ENCODE assay signal across 8 mouse cellular contexts in genomic region chr5:99252203-99253135, GRCm38 (mm10).
DNase-seq lines count a peak whose midpoint lies in the region; ATAC-seq lines count a peak whose summit lies in the region.

No protein-coding gene starts in this region.

- H3K9me3 ChIP-seq in embryonic facial prominence, embryonic 11.5 days (replicated peaks; ENCODE audit: control insufficient read depth, low read length): no peaks in the 10 kb centered on the region
- H3K9me3 ChIP-seq in limb, embryonic 10.5 days (replicated peaks): no peaks in the 10 kb centered on the region
- no peaks in the 10 kb centered on the region for H3K9me3 ChIP-seq in midbrain, embryonic 12.5 days

- H3K36me3 ChIP-seq in embryonic facial prominence, embryonic 11.5 days (replicated peaks; ENCODE audit: control insufficient read depth, insufficient read depth, low read depth, low read length): no peaks in the 10 kb centered on the region
- no peaks in the 10 kb centered on the region for H3K36me3 ChIP-seq in limb, embryonic 10.5 days
- H3K36me3 ChIP-seq in midbrain, embryonic 12.5 days: no peaks in the 10 kb centered on the region

- peak overlapping the region; percentile 80 for H3K9ac ChIP-seq in embryonic facial prominence, embryonic 11.5 days (replicated peaks; ENCODE audit: low read length)
- peak overlapping the region; percentile 73 for H3K9ac ChIP-seq in midbrain, embryonic 12.5 days (replicated peaks)

- no peaks in the 10 kb centered on the region for H3K27me3 ChIP-seq in embryonic facial prominence, embryonic 11.5 days (ENCODE audit: control insufficient read depth, insufficient read depth, low read length)
- peaks cover 9% of the 10 kb centered on the region; the same call in 1 of the 2 replicates for H3K27me3 ChIP-seq in limb, embryonic 10.5 days (ENCODE audit: low read depth, poor library complexity, severe bottlenecking)
- peaks cover 35% of the 10 kb centered on the region for H3K27me3 ChIP-seq in midbrain, embryonic 12.5 days

- H3K4me3 ChIP-seq in embryonic facial prominence, embryonic 11.5 days (ENCODE audit: low read depth, low read length): peak overlapping the region; percentile 70
- peak overlapping the region; percentile 94 for H3K4me3 ChIP-seq in limb, embryonic 10.5 days
- H3K4me3 ChIP-seq in midbrain, embryonic 12.5 days: peak overlapping the region; percentile 62

- H3K4me2 ChIP-seq in embryonic facial prominence, embryonic 11.5 days (ENCODE audit: low read depth, low read length): peak overlapping the region; percentile 91
- H3K4me2 ChIP-seq in midbrain, embryonic 12.5 days (replicated peaks): peak overlapping the region; percentile 78

- no peak overlapping the region for H3K27ac ChIP-seq in embryonic facial prominence, embryonic 11.5 days (replicated peaks; ENCODE audit: low read depth, low read length)
- peak overlapping the region; percentile 93 for H3K27ac ChIP-seq in limb, embryonic 10.5 days
- peak overlapping the region; percentile 71 for H3K27ac ChIP-seq in midbrain, embryonic 12.5 days (replicated peaks)

- DNase-seq in adrenal gland, postnatal 25 days: peak; percentile 98
- DNase-seq in embryonic facial prominence, embryonic 11.5 days (ENCODE audit: low spot score): peak; percentile 92
- DNase-seq in heart, adult 11 months: peak; percentile 99
- peak; percentile 97 for DNase-seq in kidney, adult 18-20 months
- peak; percentile 97 for DNase-seq in limb, embryonic 10.5 days (ENCODE audit: low spot score)
- DNase-seq in skeletal muscle tissue, adult 2 months (ENCODE audit: low read depth, low spot score): peak; percentile 82
- DNase-seq in MN1 (ENCODE audit: low spot score): no peak

- under 1% methylated on average over 74 of the region's 78 CpGs for WGBS in embryonic facial prominence, embryonic 11.5 days
- 0% methylated on average over 77 of the region's 78 CpGs for WGBS in limb, embryonic 10.5 days
- 1% methylated on average over 68 of the region's 78 CpGs for WGBS in midbrain, embryonic 12.5 days

- ATAC-seq in embryonic facial prominence, embryonic 11.5 days (replicated peaks; ENCODE audit: insufficient number of reproducible peaks, low FRiP score, low TSS enrichment, low read depth): peak; percentile 89
- peak; percentile 92 for ATAC-seq in midbrain, embryonic 12.5 days (ENCODE audit: low FRiP score, low read depth)

- no peaks in the 10 kb centered on the region for H3K4me1 ChIP-seq in embryonic facial prominence, embryonic 11.5 days (ENCODE audit: control insufficient read depth, insufficient read depth, low read length)
- peaks cover 49% of the 10 kb centered on the region for H3K4me1 ChIP-seq in limb, embryonic 10.5 days
- peaks cover 35% of the 10 kb centered on the region for H3K4me1 ChIP-seq in midbrain, embryonic 12.5 days
